8 mouse cellular contexts compared by ENCODE assay signal in genomic region chr11:95750995-95751394, GRCm38 (mm10). TPM values are rescaled to one million over a fixed set of nuclear protein-coding genes. Genes with fewer than 3 reads are reported as not detected.
DNase-seq lines count a peak whose midpoint lies in the region; ATAC-seq lines count a peak whose summit lies in the region.

No protein-coding gene starts in this region.

- intact Hi-C loops in heart, postnatal 36 days (cut with DNase I): loop anchor here (1.0 to 5.0 kb wide), 3 partner anchors 38 to 219 kb away; partner anchors contain the start of gene Zfp652

- no peak overlapping the region for H3K27ac ChIP-seq in heart, embryonic 12.5 days (ENCODE audit: poor library complexity, severe bottlenecking)

- H3K4me3 ChIP-seq in heart, embryonic 12.5 days: no peak overlapping the region

- no peak overlapping the region for H3K9ac ChIP-seq in heart, embryonic 12.5 days

- H3K9me3 ChIP-seq in heart, embryonic 12.5 days (replicated peaks): no peaks in the 10 kb centered on the region

- 20% methylated on average over 1 of the region's 1 CpGs for WGBS in heart, embryonic 12.5 days

- ATAC-seq in heart, embryonic 12.5 days (ENCODE audit: insufficient number of reproducible peaks, low FRiP score): no peak

- 0 out of 2 replicates have a peak, but pooled peaks cover 3% of the 10 kb centered on the region for H3K4me1 ChIP-seq in heart, embryonic 12.5 days (replicated peaks)

- no peak overlapping the region for H3K4me2 ChIP-seq in heart, embryonic 12.5 days

- DNase-seq in heart, adult 11 months: peak; percentile 92
- peak; percentile 46 for DNase-seq in adrenal gland, adult 8-10 months
- peak; percentile 51 for DNase-seq in embryo, embryonic 11.5 days (ENCODE audit: low read depth, low spot score)
- peak; percentile 81 to 86 for DNase-seq in heart, postnatal 36 days
- peak; percentile 40 to 66 for DNase-seq in layer of hippocampus, postnatal 36 days
- peak; percentile 81 for DNase-seq in mesoderm, embryonic 11.5 days (ENCODE audit: low read depth, low spot score)
- peak; percentile 48 to 83 for DNase-seq in spleen, postnatal 14 days (ENCODE audit: low spot score in 2 of 2)

- H3K27me3 ChIP-seq in heart, embryonic 12.5 days (replicated peaks): no peaks in the 10 kb centered on the region

- peaks cover 45% of the 10 kb centered on the region for H3K36me3 ChIP-seq in heart, embryonic 12.5 days

RNA-seq across cellular contexts. Expression of gene B130006D01Rik, which starts 27.6 kb away (rescaled TPM):
- 0.56 and 0.76 TPM in 2 replicates for polyA plus RNA-seq in heart, embryonic 12.5 days (2016; fragmentation: Nextera tagmentation; extraction: Ambion mirVana)
- 1 to 10 TPM in 2 of 4 experiments, under 1 TPM in 2; 0.67 to 2.3 (median 1.1) TPM for total RNA-seq in adrenal gland, adult 8-10 months (2022)
- total RNA-seq in heart, postnatal 36 days (2021): under 1 TPM; 0.22 to 0.46 TPM
- total RNA-seq in layer of hippocampus, postnatal 36 days (2021): 1 to 10 TPM; 1.5 to 1.9 TPM

RNA-seq across cellular contexts. Expression of gene Zfp652, which starts 38.5 kb away (rescaled TPM):
- 12.8 and 14.3 TPM in 2 replicates for polyA plus RNA-seq in heart, embryonic 12.5 days (2016; fragmentation: Nextera tagmentation; extraction: Ambion mirVana)
- 10 to 100 TPM; 44.7 to 57.9 (median 51.7) TPM for total RNA-seq in adrenal gland, adult 8-10 months (2022)
- 10 to 100 TPM; 50.7 to 50.8 TPM for total RNA-seq in heart, postnatal 36 days (2021)
- 10 to 100 TPM; 47.9 to 54.6 TPM for total RNA-seq in layer of hippocampus, postnatal 36 days (2021)
